Mouse (Mus musculus) cortical plate, adult 2 months (tissue): ENCODE measurements at regions not wholly inside any gene's neighbourhood (a gene's known extent, or its start where the extent isn't known, plus 50 kb on each side); places are given as distances from the start of the nearest gene placed in this dataset.

Source experiments
- CTCF ChIP-seq: fragments of 200-500 bp; IDR thresholded peaks from 2 replicates; pipeline ENCODE4 v1.5.1; 2011; ENCODE audit warnings: mild to moderate bottlenecking, control low read depth, low read length; ENCODE audit not compliant: insufficient read depth; ENCODE audit errors: extremely low read depth
- POLR2A ChIP-seq: fragments of 200-500 bp; IDR thresholded peaks from 2 replicates; pipeline ENCODE4 v1.6.1; 2011; ENCODE audit warnings: mild to moderate bottlenecking, low read length, control low read depth; ENCODE audit not compliant: insufficient read depth; ENCODE audit errors: extremely low read depth

- TF ChIP-seq CTCF (no peak), POLR2A (no peak)
These were observed 354.7 kb upstream of the Nfe2l3 start for GRCm38 (mm10) chr6:51077769-51078096.
